Mouse (Mus musculus) G1E (cell line): ENCODE measurements around the gene Gtpbp3. TPM values are rescaled to one million over a fixed set of nuclear protein-coding genes. Genes with fewer than 3 reads are reported as not detected.
"Not testable (repeated sequence)": the region's sequence is repeated elsewhere in the genome, so short reads cannot be mapped to it uniquely, and the experiment has no call there.

ENCODE experiments used
- ATAC-seq: 2 replicates; pipeline ENCODE4 v1.8.0; 2016; ENCODE audit warnings: mild to moderate bottlenecking; ENCODE audit not compliant: insufficient number of reproducible peaks, poor library complexity, low FRiP score, severe bottlenecking; ENCODE audit errors: extremely low read depth
- DNase-seq: peaks from one replicate; pipeline ENCODE4 v3.0.0; 2012; ENCODE audit warnings: low spot score
- H3K27me3 ChIP-seq: 2 replicates; pipeline ENCODE4 v1.6.1; 2012; ENCODE audit warnings: mild to moderate bottlenecking, low read length, inconsistent platforms; ENCODE audit not compliant: insufficient read depth
- H3K36me3 ChIP-seq: replicated peaks from 2 replicates; pipeline ENCODE3; 2012; ENCODE audit warnings: mild to moderate bottlenecking, inconsistent platforms
- H3K4me1 ChIP-seq: 2 replicates; pipeline ENCODE4 v1.6.1; 2012; ENCODE audit warnings: low read depth, low read length, inconsistent platforms, mixed read lengths; ENCODE audit not compliant: insufficient read depth
- H3K4me3 ChIP-seq: 2 replicates; pipeline ENCODE4 v1.5.1; 2012; ENCODE audit warnings: low read depth, mild to moderate bottlenecking, inconsistent platforms, low read length, moderate library complexity, mixed read lengths
- H3K9me3 ChIP-seq: replicated peaks from 2 replicates; pipeline ENCODE4 v1.6.1; 2012; ENCODE audit warnings: inconsistent platforms
- CTCF ChIP-seq: IDR thresholded peaks from 2 replicates; pipeline ENCODE4 v1.5.1; 2012; ENCODE audit warnings: low read depth, low read length, inconsistent platforms, mixed read lengths
- GATA1 ChIP-seq: IDR thresholded peaks from 2 replicates; pipeline ENCODE4 v1.6.1; 2012; ENCODE audit warnings: borderline replicate concordance, low read length, inconsistent platforms, mixed read lengths
- GATA2 ChIP-seq: IDR thresholded peaks from 2 replicates; pipeline ENCODE4 v1.6.1; 2012; ENCODE audit warnings: low read depth, low read length, inconsistent platforms, borderline replicate concordance
- POLR2AphosphoS5 ChIP-seq: IDR thresholded peaks from 2 replicates; pipeline ENCODE4 v1.6.1; 2012; ENCODE audit warnings: low read depth, low read length, inconsistent platforms; ENCODE audit not compliant: insufficient replicate concordance
- TAL1 ChIP-seq: conservative IDR thresholded peaks from 2 replicates; pipeline ENCODE4 v1.6.1; 2012; ENCODE audit warnings: low read depth, low read length, inconsistent platforms, mixed read lengths
- polyA plus RNA-seq: library from polyadenylated mRNA; stranded (reverse); fragments of >175 nt; gene quantifications from 2 replicates; pipeline ENCODE4 v1.2.3, GENCODE M21; 2012
- total RNA-seq, 2 experiments: library from RNA; stranded (forward) in 1 of 2; stranded (reverse) in 1 of 2; fragments of 200-1000 nt in 1 of 2; fragments of >200 nt in 1 of 2; fragmentation: Nextera tagmentation in 1 of 2; gene quantifications; 2 replicates each; pipeline ENCODE4 v1.2.3; 2014 to 2017

Gene Gtpbp3
- total and polyA plus RNA-seq, 3 experiments = 6.4 to 26.1 (median 14.6) TPM

- Histone ChIP-seq H3K4me3 (no peak within 1 kb of the TSS; the same call in 1 of the 2 replicates), H3K9me3 (no peaks in the 10 kb centered on the region), H3K27me3 (peaks cover 51% of the 10 kb centered on the region), H3K36me3 (no peaks in the 10 kb centered on the region), H3K4me1 (peaks cover 17% of the 10 kb centered on the region)
- ATAC-seq (peak; percentile 15; the same call in 1 of the 2 replicates), DNase-seq (no peak)
- TF ChIP-seq TAL1 = no peak
- TF ChIP-seq GATA1 = no peak
- no peak for TF ChIP-seq POLR2AphosphoS5
- no peak for TF ChIP-seq CTCF
- no peak for TF ChIP-seq GATA2
These were observed 23.7 kb downstream of the Gtpbp3 start, which contains the start of gene Plvap for GRCm38 (mm10) chr8:71511644-71512043. Plvap (minus strand) TSS chr8:71511752.

- peaks cover 17% of the 10 kb centered on the region for H3K4me1 ChIP-seq
- TF ChIP-seq GATA1 = no peak
- TF ChIP-seq POLR2AphosphoS5 = no peak
- TF ChIP-seq GATA2 = no peak
- no peak for TF ChIP-seq TAL1
- no peak for TF ChIP-seq CTCF
- DNase-seq (no peak), ATAC-seq (no peak)
- H3K4me3 ChIP-seq = no peak overlapping the region
- no peaks in the 10 kb centered on the region for H3K36me3 ChIP-seq
- H3K9me3 ChIP-seq = no peaks in the 10 kb centered on the region
- H3K27me3 ChIP-seq = peaks cover 44% of the 10 kb centered on the region
These were observed 25.3 kb downstream of the Gtpbp3 start for GRCm38 (mm10) chr8:71513018-71513754.

- Histone ChIP-seq H3K27me3 (peaks cover 35% of the 10 kb centered on the region), H3K36me3 (no peaks in the 10 kb centered on the region), H3K9me3 (no peaks in the 10 kb centered on the region), H3K4me1 (peaks cover 17% of the 10 kb centered on the region), H3K4me3 (no peak overlapping the region)
- DNase-seq (no peak), ATAC-seq (no peak)
- TF ChIP-seq CTCF = no peak
- TF ChIP-seq GATA2 = no peak
- TF ChIP-seq GATA1 = no peak
- no peak for TF ChIP-seq TAL1
- TF ChIP-seq POLR2AphosphoS5 = no peak
These were observed 27.1 kb downstream of the Gtpbp3 start for GRCm38 (mm10) chr8:71515043-71515442.

- ATAC-seq (no peak), DNase-seq (no peak)
These were observed 28.9 kb downstream of the Gtpbp3 start for GRCm38 (mm10) chr8:71516786-71517185.

GRCm38 (mm10) chr8:71519037-71519825 lies 31.3 kb downstream of the Gtpbp3 start:
- H3K27me3 ChIP-seq = peaks cover 35% of the 10 kb centered on the region
- not testable (repeated sequence) for H3K4me1 ChIP-seq, H3K4me3 ChIP-seq, ATAC-seq, DNase-seq, H3K36me3 ChIP-seq, H3K9me3 ChIP-seq

More at GRCm38 (mm10) chr8:71516786-71517185, 28.9 kb downstream of the Gtpbp3 start:
- Histone ChIP-seq H3K4me3 (no peak overlapping the region), H3K4me1 (peaks cover 18% of the 10 kb centered on the region), H3K27me3 (peaks cover 32% of the 10 kb centered on the region), H3K9me3 (no peaks in the 10 kb centered on the region), H3K36me3 (no peaks in the 10 kb centered on the region)
- no peak for TF ChIP-seq GATA2
- no peak for TF ChIP-seq CTCF
- TF ChIP-seq GATA1 = no peak
- no peak for TF ChIP-seq TAL1
- no peak for TF ChIP-seq POLR2AphosphoS5

GRCm38 (mm10) chr8:71521634-71522033 lies 33.7 kb downstream of the Gtpbp3 start:
- TF ChIP-seq GATA2 (no peak), TAL1 (no peak), CTCF (peak; percentile 87), GATA1 (no peak)
- ATAC-seq (peak; percentile 45), DNase-seq (peak; percentile 78)
- Histone ChIP-seq H3K9me3 (no peaks in the 10 kb centered on the region), H3K36me3 (no peaks in the 10 kb centered on the region), H3K4me3 (no peak overlapping the region; the same call in 1 of the 2 replicates), H3K4me1 (peaks cover 9% of the 10 kb centered on the region), H3K27me3 (peaks cover 51% of the 10 kb centered on the region)
